Mouse (Mus musculus): ENCODE measurements around the gene Npm1.

The Npm1 gene

DNA sequence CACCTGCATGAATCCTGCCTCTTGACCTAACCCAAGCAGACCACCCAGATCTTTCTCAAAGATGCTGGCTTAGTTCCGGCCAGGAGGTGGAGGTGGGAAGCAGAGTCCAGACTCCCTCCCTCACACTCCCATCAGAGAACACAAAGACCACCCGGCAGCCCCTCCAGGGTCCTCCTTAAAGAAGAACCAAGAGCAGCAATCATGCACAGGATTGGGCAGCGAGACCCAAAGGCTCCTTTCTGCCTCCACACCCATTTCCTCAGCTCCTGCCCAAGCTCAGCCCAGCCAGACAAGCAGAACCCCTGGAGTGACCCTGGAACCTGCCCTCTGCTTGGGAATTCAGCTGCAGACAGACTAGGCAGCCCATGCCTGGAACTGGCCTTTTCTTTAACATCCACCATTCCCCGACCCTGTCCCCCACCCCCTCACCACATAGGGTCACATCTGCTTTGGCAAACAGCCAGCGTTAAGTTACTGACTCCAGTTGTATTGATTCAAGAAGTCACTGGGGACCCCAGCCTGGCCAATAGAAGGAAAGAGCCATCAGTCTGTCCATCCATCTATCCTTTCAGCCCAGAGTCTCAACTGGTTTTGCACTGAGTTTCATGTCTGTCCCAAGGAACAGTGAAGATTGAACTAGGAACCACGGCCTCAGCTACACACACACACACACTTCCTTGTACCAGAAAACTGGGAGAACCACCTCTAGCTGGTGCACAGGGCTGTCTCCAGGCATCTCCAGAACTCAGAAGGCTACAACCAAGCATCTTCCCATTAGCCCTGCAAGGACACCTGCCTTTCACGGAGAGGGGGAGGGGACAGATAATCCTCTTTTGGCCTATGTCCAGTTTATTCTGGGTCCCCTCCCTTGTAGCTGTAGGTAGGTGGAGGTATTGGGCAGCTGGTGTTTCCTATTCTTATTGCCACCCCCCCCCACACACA, 17.5 kb downstream of the Npm1 start:
- DNase-seq: peak; percentile 54

DNA sequence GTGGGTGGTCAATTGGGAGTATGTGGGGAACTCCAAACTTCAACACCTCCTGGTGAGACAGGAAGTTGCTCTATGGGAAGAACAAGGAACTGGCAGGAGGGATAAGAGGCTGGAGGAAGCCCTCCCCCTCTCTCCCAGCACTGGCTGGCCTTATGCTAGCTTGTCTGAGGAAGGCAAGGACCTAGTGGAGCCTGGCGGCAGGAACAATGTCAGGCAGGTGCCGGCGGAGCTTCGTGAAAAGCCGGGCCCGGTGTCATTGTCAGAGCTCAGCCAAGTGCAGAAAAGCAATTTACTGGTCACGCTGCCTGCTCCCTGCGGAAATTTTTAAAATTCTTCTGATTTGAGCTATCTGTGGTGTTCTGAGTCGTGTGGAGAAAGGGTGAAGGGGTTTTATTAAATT, 19.1 kb downstream of the Npm1 start:
- peak; percentile 47 for DNase-seq

GRCm38 (mm10) chr11:33142801-33143200, 20.2 kb downstream of the Npm1 start:
- no peak for DNase-seq

- DNase-seq: no peak
Observed at GRCm38 (mm10) chr11:33140111-33140460, 22.9 kb downstream of the Npm1 start.

DNA sequence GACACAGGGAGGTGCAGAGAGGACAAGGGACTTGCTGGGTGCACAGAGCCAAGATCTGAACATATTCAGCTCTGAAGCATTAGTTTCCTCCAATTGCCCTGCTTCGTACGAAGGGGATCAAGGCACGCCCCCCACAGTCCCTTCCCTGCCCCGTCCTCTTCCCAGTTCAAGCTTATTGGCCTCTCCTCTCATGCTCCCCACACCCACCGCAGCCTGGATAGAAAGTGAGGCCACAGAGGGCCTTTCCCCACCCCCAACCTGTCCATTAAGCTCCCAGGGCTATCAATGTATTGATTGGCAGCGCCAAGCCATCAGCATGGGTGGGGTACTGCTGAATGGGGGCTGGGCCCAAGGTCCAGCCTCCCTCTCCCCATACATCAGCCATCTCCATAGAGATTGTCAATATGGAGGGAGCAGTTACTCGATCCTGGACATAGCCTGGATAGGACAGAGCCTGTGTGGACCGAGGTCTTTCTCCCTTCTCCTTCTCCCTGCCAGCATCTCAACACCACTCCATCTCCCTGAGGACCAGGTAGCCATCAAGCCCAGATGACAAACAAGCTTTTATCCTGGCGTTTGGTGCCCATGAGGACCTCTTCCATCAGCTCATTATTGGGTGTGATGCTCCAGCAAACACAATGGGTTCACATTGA, 23.4 kb downstream of the Npm1 start:
- DNase-seq: no peak

DNA sequence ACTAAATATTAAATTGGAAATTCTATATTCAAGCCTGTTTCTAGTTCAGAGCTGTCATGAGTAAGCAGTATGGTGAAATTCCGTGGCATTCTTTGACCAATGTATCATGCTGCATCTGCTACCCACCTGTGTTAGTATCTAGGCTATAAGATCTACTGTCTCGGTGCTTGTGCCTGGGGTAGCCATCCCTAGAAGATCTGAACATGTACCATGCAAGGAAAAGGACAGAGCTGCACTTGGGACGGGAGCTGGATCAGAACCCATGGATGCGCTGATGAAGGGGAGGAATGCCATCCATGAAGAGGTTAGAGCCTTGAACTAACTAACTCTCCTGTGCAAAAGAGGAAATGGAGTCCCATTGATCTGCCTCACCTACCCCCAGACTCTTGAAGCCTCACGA, 24.3 kb downstream of the Npm1 start:
- DNase-seq: no peak

GRCm38 (mm10) chr11:33134391-33134986, 28.5 kb downstream of the Npm1 start:
- DNase-seq: no peak

- no peak for DNase-seq
Observed at GRCm38 (mm10) chr11:33132619-33133338, 30.2 kb downstream of the Npm1 start.

DNA sequence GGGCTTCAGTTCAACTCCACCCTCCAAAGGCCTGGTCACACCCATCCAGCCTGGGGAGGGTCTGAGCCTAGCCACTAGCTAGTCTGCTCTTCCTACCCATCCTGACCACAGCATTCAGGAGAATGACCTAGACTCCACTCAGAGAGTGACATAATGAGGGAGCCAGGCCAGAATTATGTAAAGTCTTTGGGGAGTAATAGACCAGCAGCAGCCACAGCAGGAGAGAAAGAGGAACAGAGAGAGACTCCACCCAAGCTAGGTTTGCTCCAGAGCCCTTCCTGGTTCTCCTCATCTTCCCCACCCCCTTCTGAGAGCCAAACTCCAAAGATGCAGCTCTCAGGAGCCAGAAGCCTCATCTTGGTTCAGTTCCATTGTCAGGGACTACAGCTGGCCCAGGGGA, 35.9 kb downstream of the Npm1 start:
- DNase-seq: no peak

- peak; percentile 84 for DNase-seq
Observed at GRCm38 (mm10) chr11:33122575-33123268, 40.3 kb downstream of the Npm1 start.

GRCm38 (mm10) chr11:33119556-33119955, 43.5 kb downstream of the Npm1 start:
- DNase-seq: no peak

DNA sequence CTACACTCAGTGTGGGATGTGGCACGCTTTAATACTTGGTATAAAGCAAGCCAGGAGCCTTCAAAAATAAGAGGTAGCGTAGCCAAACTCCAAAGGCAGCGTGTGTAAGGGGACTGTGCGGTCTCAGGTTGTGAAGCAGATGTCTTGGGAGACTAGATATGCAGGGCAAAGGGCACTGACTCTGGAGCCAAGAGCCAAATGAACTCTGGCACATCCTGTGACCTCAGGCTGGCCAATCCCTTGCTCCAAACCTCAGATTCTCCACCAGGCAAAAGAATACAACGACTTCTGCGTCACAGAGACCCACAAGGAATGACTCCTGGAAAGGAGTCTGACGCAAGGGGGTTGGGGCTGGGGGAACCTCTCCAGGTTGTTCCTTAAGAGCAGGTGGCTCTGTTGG, 43.9 kb downstream of the Npm1 start:
- no peak for DNase-seq

GRCm38 (mm10) chr11:33118480-33118879, 44.5 kb downstream of the Npm1 start:
- DNase-seq: no peak

GRCm38 (mm10) chr11:33115796-33116195, 47.2 kb downstream of the Npm1 start:
- no peak for DNase-seq

DNA sequence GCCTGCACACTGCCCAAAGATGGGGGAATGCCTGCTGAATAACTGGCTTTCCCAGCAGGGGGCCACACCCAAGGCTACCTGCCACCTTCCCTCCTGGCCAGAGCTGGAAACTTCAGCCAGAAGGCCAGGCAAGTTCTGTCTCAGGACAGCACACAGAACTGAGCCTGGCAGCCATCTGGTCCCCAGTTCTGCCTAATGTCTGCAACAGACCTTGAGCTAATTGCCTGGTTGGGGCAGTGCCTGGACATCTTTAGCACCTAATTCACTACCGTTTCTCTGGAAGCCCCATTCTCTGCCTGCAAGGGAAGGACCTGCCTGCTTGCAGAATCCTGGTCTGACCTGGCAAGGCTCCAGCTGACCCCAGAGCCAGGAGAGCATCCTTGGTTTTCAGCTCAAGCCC, 50.6 kb downstream of the Npm1 start:
- no peak for DNase-seq

DNA sequence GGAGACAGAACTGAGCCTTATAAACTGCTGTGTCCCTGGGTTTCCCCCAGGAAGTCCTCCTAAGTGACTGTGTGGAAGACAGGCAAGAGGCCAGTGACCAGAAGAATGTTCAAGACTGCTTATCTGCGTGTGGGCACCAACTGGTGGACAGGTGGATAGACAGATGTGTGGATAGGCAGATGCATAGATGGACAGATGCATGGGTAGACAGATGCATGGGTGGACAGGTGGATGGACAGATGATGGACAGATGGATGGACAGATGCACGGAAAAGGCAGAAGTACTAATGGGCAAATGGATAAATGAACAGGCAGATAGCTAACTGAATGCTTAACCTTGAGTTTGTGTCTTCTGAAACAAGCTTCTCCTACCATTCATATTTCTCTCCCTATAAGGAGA, 52.9 kb downstream of the Npm1 start:
- no peak for DNase-seq

DNA sequence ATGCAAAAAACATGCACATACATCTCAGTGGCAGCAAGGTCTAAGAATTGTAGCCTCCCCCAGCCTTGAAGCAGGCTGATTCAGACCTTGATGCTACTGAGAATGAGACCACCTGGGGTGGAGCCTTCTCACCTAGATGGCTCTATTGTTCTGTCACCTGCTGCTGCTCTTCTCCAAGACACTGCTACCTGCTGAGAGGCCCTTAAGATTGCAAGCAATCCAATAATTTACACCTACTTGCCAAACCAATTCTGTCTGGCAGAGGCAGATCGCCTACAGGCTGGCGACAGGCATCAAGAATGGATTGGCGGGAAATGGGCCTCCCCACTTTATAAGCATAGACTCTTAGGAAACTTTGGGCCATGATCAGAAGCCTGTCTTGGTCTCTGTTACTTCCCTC, 55.5 kb downstream of the Npm1 start:
- DNase-seq: no peak

- no peak for DNase-seq
Observed at GRCm38 (mm10) chr11:33104911-33105316, 58.1 kb downstream of the Npm1 start.

DNA sequence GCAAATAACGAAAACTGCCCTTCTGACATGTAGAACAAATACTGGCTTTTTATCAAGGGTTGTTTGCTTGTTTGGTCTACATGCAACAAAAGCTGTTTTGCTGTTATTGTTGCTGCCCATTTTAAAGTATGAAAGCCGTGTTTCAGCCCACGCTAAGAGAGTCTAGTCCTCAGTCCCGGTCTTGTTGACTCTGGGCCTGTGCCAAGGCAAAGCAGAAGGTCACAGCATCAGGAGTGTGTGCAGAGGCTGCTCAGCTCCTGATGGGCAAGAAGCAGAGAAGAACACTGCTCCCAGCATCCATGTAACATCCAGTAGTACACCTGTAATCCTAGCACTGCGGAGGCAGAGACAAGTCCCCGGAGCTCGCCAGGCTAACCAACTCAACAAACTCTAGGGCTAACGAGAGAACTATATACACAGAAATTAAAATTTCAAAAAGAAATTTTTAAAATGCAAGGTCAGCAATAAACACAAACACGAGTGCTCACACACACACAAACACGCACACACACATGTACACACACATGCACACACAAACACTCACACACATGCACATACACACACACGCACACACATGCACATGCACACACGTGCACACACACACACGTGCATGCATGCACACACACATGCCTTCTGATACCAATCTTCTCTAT, 59.6 kb downstream of the Npm1 start:
- no peak for DNase-seq

Measured in embryo, embryonic 11 days (tissue).